Mouse (Mus musculus) megakaryocyte, embryonic 14.5 days (primary cell): ENCODE results near the gene Fam183b. TPM values are rescaled to one million over a fixed set of nuclear protein-coding genes. Genes with fewer than 3 reads are reported as not detected.
A peak's percentile ranks its signal among the peaks of the same experiment; 100 is the strongest.

ENCODE experiments used
- H3K27me3 ChIP-seq: replicated peaks from 2 replicates; pipeline ENCODE3; 2012; ENCODE audit warnings: inconsistent platforms
- H3K36me3 ChIP-seq: replicated peaks from 2 replicates; pipeline ENCODE3; 2012; ENCODE audit warnings: low read length, inconsistent platforms, mixed read lengths
- H3K4me1 ChIP-seq: 2 replicates; pipeline ENCODE4 v1.6.1; 2012; ENCODE audit warnings: inconsistent platforms
- H3K4me3 ChIP-seq: replicated peaks from 2 replicates; pipeline ENCODE3; 2012; ENCODE audit warnings: moderate library complexity, mild to moderate bottlenecking, inconsistent platforms
- H3K9me3 ChIP-seq: 2 replicates; pipeline ENCODE4 v1.6.1; 2012; ENCODE audit warnings: inconsistent platforms
- FLI1 ChIP-seq: IDR thresholded peaks from 2 replicates; pipeline ENCODE4 v1.6.1; 2012; ENCODE audit warnings: low read length, inconsistent platforms, mixed read lengths
- GATA1 ChIP-seq: IDR thresholded peaks from 3 replicates; pipeline ENCODE4 v1.6.1; 2012; ENCODE audit warnings: mixed read lengths, low read length, inconsistent platforms, borderline replicate concordance
- polyA plus RNA-seq: library from polyadenylated mRNA; stranded (reverse); fragments of >175 nt; gene quantifications from 2 replicates; pipeline ENCODE4 v1.2.3, GENCODE M21; 2012; ENCODE audit warnings: low replicate concordance; ENCODE audit not compliant: insufficient read depth

Gene Fam183b
- polyA plus RNA-seq, 1 experiment: not detected

DNA sequence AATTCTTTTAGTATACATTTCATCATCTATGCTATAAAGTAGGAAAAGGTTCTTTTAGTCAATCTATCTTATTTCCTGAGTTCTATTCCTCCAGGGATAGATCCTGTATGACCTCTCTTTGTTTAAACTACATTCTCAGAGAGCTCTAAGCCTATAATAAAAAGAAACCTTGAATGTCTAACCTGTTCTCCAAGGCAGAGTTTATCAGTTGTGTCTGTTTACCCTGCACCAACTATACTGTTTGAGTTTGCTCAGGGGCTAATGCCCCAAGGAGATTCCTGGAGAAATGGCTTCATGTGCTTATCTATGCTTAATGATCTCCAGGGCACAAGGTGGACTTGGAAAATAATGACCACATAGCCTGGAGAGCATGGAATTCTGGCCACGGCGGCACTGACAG lies 2.6 kb upstream of the Fam183b start:
- Histone ChIP-seq H3K4me3 (no peak overlapping the region), H3K4me1 (peaks cover 26% of the 10 kb centered on the region), H3K36me3 (no peaks in the 10 kb centered on the region), H3K27me3 (peaks cover 6% of the 10 kb centered on the region), H3K9me3 (peaks cover 3% of the 10 kb centered on the region; the same call in 1 of the 2 replicates)
- TF ChIP-seq FLI1 (no peak), GATA1 (no peak)

DNA sequence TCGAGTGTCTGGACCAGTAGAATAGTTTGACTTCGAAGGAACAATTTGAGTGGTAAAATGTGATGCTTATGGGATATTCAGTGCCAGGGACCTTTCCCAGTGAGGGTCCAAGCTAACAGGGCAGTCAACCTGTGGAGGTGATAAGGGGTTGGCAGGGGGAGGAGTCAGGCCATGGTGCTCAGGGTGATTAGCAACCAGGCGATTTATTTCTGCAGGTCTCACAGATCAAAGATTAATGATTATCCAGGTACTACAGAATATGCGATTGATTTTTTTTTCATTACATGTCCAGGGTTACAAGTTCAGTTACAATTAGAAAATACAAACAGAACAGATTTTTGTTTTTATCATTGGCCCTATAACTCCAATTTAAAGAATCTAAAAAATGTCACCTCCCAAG lies 2.1 kb upstream of the Fam183b start:
- TF ChIP-seq GATA1 (no peak), FLI1 (no peak)
- no peaks in the 10 kb centered on the region for H3K36me3 ChIP-seq
- H3K9me3 ChIP-seq: peaks cover 3% of the 10 kb centered on the region; the same call in 1 of the 2 replicates
- no peak overlapping the region for H3K4me3 ChIP-seq
- peaks cover 11% of the 10 kb centered on the region for H3K27me3 ChIP-seq
- peaks cover 26% of the 10 kb centered on the region for H3K4me1 ChIP-seq

DNA sequence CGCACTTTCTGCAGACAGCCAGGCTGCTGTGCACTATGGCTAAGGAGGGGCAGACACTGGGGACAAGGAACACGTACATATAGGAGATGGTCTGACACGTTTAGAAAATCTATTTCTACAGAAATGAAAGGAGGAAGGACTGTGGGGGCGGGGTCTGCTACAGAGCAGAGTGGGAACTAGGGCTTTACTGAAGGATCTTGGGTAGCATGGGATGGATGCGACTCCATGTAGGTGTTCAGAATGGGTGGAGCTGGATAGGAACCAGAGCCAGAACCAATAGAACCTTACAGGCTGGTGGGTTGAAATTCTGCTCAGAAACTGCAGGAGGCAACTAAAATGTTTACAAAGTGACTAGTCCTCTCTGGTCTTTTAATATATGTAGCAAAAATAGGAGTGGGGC lies 2.0 kb downstream of the Fam183b start:
- no peaks in the 10 kb centered on the region for H3K9me3 ChIP-seq
- TF ChIP-seq GATA1 (no peak), FLI1 (no peak)
- H3K36me3 ChIP-seq: no peaks in the 10 kb centered on the region
- no peak overlapping the region for H3K4me3 ChIP-seq
- peaks cover 26% of the 10 kb centered on the region for H3K27me3 ChIP-seq
- peaks cover 17% of the 10 kb centered on the region for H3K4me1 ChIP-seq

DNA sequence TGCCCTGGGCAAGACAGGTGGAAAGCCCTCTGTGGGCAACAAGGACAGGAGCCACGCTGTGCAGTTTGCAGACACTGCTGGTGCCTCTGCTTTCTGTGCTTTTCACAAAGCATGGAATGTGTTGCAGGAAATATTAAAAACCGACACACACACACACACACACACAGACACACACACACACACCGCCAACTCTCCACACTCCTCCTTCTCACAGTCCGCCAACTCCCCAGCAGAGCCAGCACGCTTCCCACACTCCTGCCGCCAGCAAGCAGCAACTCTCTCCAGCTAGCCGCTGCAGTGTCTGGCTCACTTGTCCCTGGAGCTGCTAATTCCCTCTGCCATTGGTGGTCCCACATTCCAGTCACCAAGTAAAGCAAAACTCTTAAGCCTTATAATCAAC lies 4.9 kb downstream of the Fam183b start:
- no peaks in the 10 kb centered on the region for H3K9me3 ChIP-seq
- H3K4me3 ChIP-seq: no peak overlapping the region
- peaks cover 10% of the 10 kb centered on the region for H3K4me1 ChIP-seq
- TF ChIP-seq GATA1 (no peak), FLI1 (no peak)
- peaks cover 24% of the 10 kb centered on the region for H3K27me3 ChIP-seq
- H3K36me3 ChIP-seq: no peaks in the 10 kb centered on the region

DNA sequence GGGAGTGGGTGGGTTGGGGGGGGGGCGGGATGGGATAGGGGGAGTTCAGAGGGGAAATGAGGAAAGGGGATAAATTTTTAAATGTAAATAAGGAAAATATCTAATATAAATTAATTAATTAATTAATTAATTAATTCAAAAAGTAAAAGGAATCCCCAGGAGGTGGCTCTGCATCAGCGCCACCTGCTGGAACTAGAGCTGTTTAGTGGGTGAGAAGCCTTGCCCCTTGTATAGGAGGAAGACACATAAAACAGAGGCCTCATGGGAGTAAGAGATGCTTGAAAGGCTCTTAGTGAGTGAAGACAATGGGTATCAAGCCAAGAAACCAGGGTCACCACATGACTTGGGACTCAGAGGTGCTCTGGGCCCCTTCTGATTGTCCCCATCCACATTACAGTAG lies 5.9 kb downstream of the Fam183b start:
- H3K27me3 ChIP-seq: peaks cover 24% of the 10 kb centered on the region
- H3K4me1 ChIP-seq: peaks cover 6% of the 10 kb centered on the region; the same call in 1 of the 2 replicates
- TF ChIP-seq GATA1 (no peak), FLI1 (no peak)

DNA sequence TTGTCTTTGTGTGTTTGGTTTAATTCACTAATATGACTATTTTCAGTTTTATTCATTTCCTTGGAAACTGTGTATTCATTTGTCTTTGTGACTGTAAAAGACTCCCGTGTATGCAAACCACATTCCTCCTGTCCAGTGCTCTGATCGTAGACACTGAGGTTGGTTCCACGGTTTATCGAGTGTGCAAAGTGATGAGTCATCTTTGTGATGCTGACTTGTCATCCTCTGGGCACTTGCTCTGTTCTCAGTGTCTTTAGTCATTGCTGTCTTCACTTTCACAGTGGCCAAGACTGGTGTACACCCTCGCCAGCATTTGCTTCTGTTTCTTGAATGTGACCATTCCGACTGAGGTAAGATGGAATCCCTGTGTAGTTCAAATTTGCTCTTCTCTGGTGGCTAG lies 11.1 kb downstream of the Fam183b start:
- no peak for TF ChIP-seq GATA1
- no peak for TF ChIP-seq FLI1
- peaks cover 15% of the 10 kb centered on the region for H3K27me3 ChIP-seq
- peaks cover 5% of the 10 kb centered on the region; the same call in 1 of the 2 replicates for H3K4me1 ChIP-seq
- H3K4me3 ChIP-seq: peak overlapping the region; percentile 8
- H3K36me3 ChIP-seq: no peaks in the 10 kb centered on the region
- H3K9me3 ChIP-seq: no peaks in the 10 kb centered on the region

More for the DNA sequence above, 5.9 kb downstream of the Fam183b start:
- no peaks in the 10 kb centered on the region for H3K36me3 ChIP-seq
- H3K4me3 ChIP-seq: no peak overlapping the region
- H3K9me3 ChIP-seq: no peaks in the 10 kb centered on the region

DNA sequence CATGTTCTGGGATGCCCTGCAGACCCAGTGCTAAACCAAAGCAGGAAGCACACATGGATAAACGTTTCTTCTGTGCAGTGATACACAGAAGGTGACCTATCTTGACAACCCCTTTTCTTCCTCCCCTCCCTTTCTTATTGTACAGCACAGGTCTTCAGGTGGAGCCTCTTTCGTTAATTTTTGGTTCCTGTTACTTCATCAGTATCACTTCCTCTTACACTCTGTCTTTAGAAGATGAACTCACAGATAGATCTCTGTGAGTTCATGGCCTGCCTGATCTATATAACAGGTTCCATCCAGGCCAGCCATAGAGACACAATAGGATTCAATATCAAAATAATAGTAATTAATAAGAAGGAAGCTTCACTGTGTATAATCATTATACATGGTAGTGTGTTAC lies 11.7 kb downstream of the Fam183b start:
- Histone ChIP-seq H3K36me3 (no peaks in the 10 kb centered on the region), H3K4me3 (no peak overlapping the region), H3K27me3 (peaks cover 13% of the 10 kb centered on the region), H3K9me3 (no peaks in the 10 kb centered on the region), H3K4me1 (peaks cover 5% of the 10 kb centered on the region; the same call in 1 of the 2 replicates)
- TF ChIP-seq GATA1: no peak
- TF ChIP-seq FLI1: no peak

DNA sequence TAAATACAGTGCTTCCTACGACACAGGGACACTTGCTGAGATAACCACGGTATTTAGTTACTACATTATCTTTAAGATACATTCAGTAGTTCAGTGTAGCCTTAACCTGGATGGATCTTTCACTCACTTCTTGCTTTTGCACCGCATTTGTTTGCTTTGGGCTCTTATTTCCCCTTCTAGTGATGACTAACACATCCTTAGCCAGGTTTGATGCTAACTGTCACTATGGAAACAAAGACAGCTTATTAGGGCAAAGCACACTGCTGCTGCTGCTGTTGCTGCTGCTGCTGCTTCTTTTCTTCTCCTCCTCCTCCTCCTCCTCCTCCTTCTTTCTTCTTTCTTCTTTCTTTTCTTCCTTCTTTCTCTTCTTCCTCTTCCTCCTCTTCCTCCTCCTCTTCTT lies 12.2 kb downstream of the Fam183b start:
- TF ChIP-seq FLI1 (no peak), GATA1 (no peak)

DNA sequence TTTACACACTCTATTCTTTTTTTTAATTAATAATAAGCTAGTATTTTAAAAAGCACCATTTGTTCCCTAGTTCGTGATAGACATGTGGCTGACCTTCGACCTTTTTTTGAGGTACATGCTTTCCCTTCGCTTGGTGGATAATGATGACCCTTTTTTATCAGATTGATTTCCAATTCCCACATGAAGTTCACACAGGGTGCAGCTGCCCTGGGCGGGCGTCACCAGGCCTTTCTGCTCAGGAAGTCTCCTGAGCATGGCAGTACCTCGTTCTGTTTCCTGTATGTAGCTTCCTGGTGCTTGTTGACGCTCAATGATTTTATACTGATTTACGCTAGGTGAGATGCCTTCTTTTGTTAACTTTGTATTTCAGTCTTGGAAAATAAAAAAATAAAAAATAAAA lies 13.4 kb downstream of the Fam183b start:
- H3K4me3 ChIP-seq: no peak overlapping the region
- no peaks in the 10 kb centered on the region for H3K9me3 ChIP-seq
- H3K27me3 ChIP-seq: peaks cover 13% of the 10 kb centered on the region
- H3K4me1 ChIP-seq: peaks cover 5% of the 10 kb centered on the region; the same call in 1 of the 2 replicates
- no peaks in the 10 kb centered on the region for H3K36me3 ChIP-seq
- TF ChIP-seq GATA1 (no peak), FLI1 (no peak)

More for the DNA sequence above, 12.2 kb downstream of the Fam183b start:
- H3K4me1 ChIP-seq: peaks cover 5% of the 10 kb centered on the region; the same call in 1 of the 2 replicates
- H3K9me3 ChIP-seq: no peaks in the 10 kb centered on the region
- no peak overlapping the region for H3K4me3 ChIP-seq
- H3K36me3 ChIP-seq: no peaks in the 10 kb centered on the region
- H3K27me3 ChIP-seq: peaks cover 13% of the 10 kb centered on the region

DNA sequence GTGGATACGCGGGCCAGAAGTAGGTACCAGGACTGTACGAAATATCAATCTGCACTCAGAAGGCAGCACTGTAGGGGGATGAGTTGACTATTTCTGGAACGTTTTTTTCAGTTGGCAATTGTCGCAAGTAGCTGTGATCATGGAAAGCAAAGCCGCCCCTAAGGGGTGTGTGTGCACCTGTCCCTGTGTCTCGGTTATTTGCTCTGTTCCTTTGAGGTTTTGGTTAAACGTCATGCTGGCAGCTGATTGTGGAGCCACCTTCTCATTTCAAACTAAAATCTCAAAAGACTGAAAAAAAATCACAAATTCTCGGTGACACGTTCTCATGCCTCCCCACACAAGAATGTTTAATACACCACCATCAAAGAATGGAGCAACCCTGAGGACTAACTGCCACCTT lies 14.1 kb downstream of the Fam183b start:
- Histone ChIP-seq H3K4me3 (no peak overlapping the region), H3K36me3 (no peaks in the 10 kb centered on the region), H3K4me1 (peaks cover 5% of the 10 kb centered on the region; the same call in 1 of the 2 replicates), H3K27me3 (peaks cover 15% of the 10 kb centered on the region), H3K9me3 (no peaks in the 10 kb centered on the region)
- TF ChIP-seq GATA1 (no peak), FLI1 (no peak)

DNA sequence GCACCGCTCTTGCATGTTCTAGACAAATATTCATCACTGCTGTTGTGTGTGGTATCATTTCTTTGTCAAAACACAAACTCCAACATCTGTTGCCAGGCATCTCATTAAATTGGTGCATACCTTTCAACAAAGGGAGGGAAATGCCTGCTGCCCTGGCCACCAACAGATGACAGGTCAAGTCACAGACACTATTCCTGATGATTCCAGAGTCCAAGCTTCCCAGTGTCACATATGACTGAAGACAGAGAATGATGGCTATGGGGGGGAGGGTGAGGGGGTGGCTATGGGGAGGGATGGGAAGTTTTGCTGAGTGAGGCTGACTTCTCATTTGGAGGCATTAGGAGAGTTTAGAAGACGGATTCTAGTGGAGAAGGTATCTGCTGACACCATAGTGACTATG lies 17.6 kb downstream of the Fam183b start:
- Histone ChIP-seq H3K4me3 (no peak overlapping the region), H3K9me3 (no peaks in the 10 kb centered on the region), H3K27me3 (peaks cover 12% of the 10 kb centered on the region), H3K4me1 (no peaks in the 10 kb centered on the region), H3K36me3 (no peaks in the 10 kb centered on the region)
- no peak for TF ChIP-seq FLI1
- no peak for TF ChIP-seq GATA1
